Mouse (Mus musculus): ENCODE data around the gene Gm20388.

Gm20388 gene

DNA sequence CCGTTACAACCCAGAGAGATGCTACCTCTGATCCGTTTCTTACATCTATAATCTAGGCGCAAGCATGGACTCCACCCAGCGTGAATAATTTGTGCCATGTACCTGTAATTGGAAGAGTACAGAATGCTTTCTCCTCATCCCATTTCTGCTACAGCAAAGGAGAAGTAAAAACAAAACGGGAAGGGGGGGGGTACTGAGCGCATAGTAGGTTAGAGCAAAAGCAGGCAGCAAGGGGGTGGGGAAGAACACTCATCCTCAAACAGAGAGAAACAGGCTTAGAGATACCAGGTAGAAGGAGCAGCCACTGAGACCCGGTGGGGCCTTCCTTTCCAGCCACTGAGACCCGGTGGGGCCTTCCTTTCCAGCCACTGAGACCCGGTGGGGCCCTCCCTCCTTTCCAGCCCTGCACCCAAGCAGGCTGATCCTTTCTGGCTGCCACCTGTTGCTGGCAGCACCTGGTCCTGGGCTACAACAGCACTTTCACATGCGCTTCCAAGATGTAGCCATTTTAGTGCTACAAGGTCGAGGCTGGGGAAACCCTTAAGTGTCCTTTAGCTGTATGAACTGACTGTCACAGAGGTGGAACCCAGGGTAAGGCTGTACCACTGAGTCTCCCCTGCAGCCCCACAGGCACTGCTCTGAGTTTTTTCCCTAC, 4451.3 kb downstream of the Gm20388 start:
- no peak for DNase-seq

DNA sequence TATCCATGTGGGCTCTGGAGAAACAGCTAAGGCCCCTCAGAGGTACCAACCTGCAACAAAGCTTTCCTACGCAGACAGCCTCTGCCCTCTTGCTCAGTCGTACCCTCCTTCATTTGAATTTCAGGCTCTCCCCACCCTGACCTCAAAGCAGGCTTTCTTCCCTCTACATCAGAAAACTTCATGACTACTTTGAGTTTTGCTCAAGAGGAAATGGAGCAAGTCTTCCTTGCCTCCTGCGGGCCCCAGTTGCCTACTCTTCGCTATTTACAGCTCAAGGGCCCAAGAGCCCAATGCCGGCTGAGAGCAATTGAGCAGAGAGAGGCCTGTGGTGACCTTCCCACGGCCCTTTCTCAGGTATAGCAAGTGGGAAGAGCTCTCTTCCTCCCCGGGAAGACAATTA, 4451.9 kb downstream of the Gm20388 start:
- no peak for DNase-seq

DNA sequence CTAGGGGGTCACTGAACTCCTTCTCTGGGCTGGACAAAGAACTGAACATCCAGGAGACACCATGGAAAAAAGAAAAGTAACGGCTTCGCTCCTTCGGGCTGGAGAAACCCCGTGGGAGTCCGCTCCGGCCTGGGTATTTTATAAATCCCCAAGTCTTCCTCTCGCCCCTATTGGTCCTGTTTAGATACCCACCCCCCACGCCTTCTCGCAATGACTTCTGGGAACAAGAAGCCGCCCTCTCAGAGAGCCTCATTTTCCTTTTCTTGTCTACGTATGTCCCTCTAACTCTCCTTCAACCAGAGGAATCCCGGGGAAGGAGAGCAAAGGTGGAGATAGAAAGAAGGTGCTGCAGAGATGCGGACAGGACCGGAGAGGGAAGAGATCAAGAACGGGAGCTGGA, 4452.7 kb downstream of the Gm20388 start:
- DNase-seq = no peak

DNA sequence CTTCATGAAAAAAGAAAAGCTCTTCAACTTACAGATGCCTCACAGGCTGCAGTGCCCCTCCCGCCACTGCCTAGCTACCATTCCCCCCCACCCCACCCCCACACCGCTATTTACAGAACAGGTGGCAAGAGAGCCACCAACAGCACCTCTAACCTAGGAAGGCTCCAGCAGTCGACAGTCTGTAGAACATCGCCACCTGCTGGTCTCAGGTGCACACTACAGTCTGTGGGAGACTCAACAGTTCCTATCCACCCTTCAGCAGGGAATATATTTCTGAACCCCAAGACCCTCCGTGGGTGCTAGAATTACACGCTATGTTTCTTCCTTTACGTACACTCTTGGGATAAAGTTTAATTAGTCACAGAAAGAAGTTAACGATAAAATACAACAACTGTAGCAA, 4457.6 kb downstream of the Gm20388 start:
- peak; percentile 70 to 75 for DNase-seq

GRCm38 (mm10) chr8:124370422-124371183, 4460.0 kb downstream of the Gm20388 start:
- no peak for DNase-seq

- no peak for DNase-seq
These were observed 4460.9 kb downstream of the Gm20388 start for GRCm38 (mm10) chr8:124371410-124372123.

DNA sequence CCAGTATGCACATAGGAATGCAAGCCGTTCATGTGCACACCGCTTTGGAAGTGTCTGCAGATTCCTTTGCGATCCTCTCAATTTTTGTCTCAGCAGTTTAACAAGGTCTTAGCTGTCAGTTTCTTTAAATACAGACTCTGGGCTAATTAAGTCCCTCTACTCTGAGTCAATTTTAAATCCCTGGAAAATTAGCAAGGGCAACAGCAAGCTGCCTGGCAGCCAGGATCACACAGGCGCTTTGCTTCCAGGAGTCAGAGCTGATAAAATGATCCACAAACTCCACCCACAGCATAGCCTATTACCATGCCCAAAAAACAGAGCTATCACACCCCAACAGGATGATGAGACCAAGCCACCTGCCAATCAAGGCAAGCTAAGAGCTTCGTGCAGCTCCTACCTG, 4463.1 kb downstream of the Gm20388 start:
- no peak for DNase-seq

GRCm38 (mm10) chr8:124375168-124375567, 4464.5 kb downstream of the Gm20388 start:
- no peak for DNase-seq

DNA sequence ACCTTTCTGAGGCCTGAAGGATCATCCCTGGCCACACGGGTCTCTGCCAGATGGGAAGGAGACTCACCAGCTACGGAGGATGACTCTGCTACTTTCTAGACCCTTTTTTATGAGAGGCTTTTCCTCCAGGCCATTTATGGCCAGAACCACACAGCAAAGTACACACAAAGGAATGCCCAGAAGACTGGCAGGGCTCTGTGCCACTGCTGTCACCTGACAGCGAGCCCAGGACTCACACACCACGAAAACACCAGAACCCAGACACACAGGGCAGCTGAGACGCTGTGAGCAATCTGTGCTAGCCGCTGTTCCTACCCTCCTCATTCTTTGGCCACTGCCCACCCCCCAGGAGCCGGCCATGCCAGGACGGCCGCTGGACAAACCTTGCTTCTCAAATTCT, 4465.1 kb downstream of the Gm20388 start:
- DNase-seq = no peak

GRCm38 (mm10) chr8:124376406-124376805, 4465.8 kb downstream of the Gm20388 start:
- no peak for DNase-seq

GRCm38 (mm10) chr8:124379289-124379688, 4468.6 kb downstream of the Gm20388 start:
- no peak for DNase-seq

DNA sequence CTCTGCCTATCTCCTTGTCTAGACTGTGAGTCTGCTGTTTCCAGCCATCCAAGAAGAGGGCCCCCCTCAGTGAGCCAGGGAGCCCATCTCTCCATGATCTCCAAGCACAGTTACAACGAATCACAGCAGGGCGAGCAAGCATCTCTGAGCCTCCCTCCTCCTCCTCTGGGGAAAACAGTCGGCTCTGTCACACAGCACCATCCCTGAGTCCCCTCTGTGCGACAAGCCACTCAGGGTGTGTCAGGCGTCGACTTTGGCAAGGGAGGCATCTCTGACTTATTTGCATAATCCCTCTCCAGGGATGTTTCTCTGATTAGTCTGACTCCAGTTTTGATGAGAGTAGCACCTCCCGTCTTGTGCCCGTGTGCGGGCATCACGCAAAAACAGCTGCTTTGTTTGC, 4471.6 kb downstream of the Gm20388 start:
- DNase-seq = no peak

- no peak for DNase-seq
These were observed 4473.7 kb downstream of the Gm20388 start for GRCm38 (mm10) chr8:124384336-124384735.

DNA sequence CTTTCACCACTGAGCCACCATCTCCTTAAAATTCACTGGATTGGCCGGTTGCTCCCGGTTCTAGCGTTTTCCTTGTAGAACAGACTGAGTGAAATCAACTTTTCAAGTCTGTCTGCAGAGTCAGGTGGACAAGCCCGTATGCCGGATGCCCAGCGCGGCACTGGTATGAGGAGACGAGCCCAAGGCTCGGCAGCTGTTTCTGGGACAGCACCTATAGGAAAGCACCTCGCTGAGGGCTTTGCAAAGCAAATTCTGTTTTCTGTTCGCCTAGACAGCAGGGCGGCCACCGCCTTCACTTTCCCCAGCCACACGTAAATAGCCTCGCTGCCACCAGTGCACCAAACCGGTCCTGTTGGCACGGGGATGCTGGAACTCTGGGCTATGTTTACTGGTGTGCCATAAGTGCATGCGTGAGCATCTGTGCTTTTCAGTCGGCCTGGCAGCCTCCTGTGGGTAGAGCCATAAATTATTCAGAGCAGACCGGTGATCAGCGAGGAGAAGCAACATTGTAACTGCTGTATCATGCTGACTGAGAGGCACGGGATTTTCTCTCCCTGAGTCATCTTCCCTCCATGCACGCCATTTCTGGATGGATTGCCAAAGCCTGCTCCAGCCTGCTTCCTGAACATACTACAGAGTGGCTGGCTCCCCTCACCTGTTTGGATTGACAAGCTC, 4475.7 kb downstream of the Gm20388 start:
- DNase-seq = no peak

DNA sequence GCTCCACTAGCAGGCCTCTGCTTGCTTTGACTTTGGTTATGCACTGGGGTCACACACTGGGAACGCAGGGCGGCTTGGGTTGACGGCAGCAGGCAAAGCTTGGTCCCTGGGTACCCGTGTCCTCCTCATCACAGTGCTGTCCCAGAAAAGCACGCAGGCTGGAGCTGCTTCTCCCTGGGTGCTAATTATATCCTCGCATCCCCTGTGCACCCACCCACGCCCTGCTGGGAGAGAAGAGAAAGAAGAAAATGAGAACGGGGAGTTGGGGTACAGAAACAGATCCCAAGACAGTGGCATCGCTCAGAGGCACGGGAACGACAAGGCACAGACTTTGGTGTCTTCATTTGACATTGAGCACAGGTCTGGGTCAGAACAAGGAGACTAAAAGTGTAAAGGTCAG, 4478.9 kb downstream of the Gm20388 start:
- DNase-seq = no peak

- DNase-seq = no peak
These were observed 4480.6 kb downstream of the Gm20388 start for GRCm38 (mm10) chr8:124391191-124391590.

GRCm38 (mm10) chr8:124392271-124393012, 4481.8 kb downstream of the Gm20388 start:
- DNase-seq = no peak

DNA sequence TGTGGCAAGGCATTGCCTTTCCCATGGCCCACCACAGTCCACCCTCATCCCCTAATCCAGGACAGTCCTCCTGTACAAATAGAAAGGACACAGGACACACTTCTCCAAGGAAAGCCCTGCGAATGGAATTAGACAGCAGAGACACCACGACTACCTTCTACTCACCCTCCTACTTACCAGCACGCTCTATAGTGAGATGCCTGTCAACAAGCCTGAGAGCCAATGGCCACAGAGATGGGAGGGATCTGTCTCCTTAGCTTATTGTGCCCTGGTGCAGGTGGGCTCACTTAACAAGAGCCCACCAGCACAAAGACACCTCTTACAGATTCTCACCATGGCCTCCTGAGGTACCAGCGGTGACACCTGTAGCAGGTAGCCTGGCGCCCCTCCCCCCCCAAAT, 4482.4 kb downstream of the Gm20388 start:
- DNase-seq = no peak

- no peak for DNase-seq
These were observed 4483.3 kb downstream of the Gm20388 start for GRCm38 (mm10) chr8:124393927-124394326.

- DNase-seq = no peak
These were observed 4484.3 kb downstream of the Gm20388 start for GRCm38 (mm10) chr8:124394951-124395350.

Measured in B cell, adult 2 months (primary cell).